Mouse (Mus musculus): ENCODE measurements around the gene Gm20390. TPM values are rescaled to one million over a fixed set of nuclear protein-coding genes. Genes with fewer than 3 reads are reported as not detected.

The Gm20390 gene
- polyA plus RNA-seq, 1 experiment from 2014 or later, result 441 TPM

DNA sequence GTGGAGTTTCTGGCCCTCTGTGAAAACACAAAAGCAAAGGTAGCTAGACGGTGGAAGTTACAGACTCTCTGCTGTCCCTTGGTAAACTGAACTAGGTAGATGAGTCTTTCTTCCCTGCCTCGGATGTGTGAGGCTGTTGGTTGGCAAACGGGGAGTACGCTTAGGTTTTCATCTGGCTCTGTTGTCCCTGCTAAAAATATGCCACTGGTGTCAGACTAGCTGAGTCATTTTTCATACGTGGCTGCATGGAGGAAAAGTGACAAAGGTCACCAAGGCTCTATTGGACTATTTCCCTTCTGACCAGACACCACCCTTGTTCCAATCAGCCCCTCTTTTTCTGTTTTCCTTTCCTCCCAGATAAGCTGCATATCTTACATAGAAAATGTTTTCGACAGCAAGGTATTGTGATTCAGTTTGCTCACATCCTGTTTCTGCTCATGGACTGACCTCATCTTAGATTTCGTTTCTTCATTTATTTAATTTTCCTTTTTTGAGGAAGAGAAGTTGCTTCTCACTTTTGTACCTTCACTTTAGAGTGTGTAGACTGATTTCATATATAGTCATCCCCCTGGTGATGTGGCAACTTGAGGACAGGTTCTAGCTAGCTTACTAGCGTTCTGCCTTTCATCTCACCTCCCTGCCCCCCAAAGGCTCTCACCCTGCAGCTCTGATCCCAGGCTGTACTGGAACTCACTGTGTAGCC lies 19.7 kb upstream of the Gm20390 start:
- peak overlapping the region; percentile 28; the same call in 1 of the 2 replicates for H3K27ac ChIP-seq
- no peaks in the 10 kb centered on the region for H3K27me3 ChIP-seq
- no peak overlapping the region for H3K4me2 ChIP-seq
- H3K9me3 ChIP-seq, result no peaks in the 10 kb centered on the region
- no peaks in the 10 kb centered on the region for H3K36me3 ChIP-seq
- WGBS, result 73% methylated on average over 8 of the region's 8 CpGs
- ATAC-seq (ENCODE audit: insufficient number of reproducible peaks, insufficient read depth, low FRiP score, low TSS enrichment, low read depth), result no peak
- no peak overlapping the region for H3K4me3 ChIP-seq
- H3K9ac ChIP-seq, result no peak overlapping the region
- no peaks in the 10 kb centered on the region for H3K4me1 ChIP-seq

GRCm38 (mm10) chr11:93987026-93987425 lies 18.9 kb upstream of the Gm20390 start:
- H3K4me1 ChIP-seq, result no peaks in the 10 kb centered on the region
- WGBS, result 82% methylated on average over 4 of the region's 4 CpGs
- H3K9ac ChIP-seq, result no peak overlapping the region
- ATAC-seq (ENCODE audit: insufficient number of reproducible peaks, insufficient read depth, low FRiP score, low TSS enrichment, low read depth), result no peak
- no peaks in the 10 kb centered on the region for H3K27me3 ChIP-seq
- no peak overlapping the region for H3K4me3 ChIP-seq
- no peaks in the 10 kb centered on the region for H3K9me3 ChIP-seq
- no peaks in the 10 kb centered on the region for H3K36me3 ChIP-seq
- no peak overlapping the region for H3K4me2 ChIP-seq
- H3K27ac ChIP-seq, result no peak overlapping the region

- no peak for ATAC-seq (ENCODE audit: insufficient number of reproducible peaks, insufficient read depth, low FRiP score, low TSS enrichment, low read depth)
- H3K9ac ChIP-seq, result no peak overlapping the region
- H3K4me3 ChIP-seq, result no peak overlapping the region
- no peaks in the 10 kb centered on the region for H3K4me1 ChIP-seq
- H3K27ac ChIP-seq, result no peak overlapping the region
- H3K27me3 ChIP-seq, result no peaks in the 10 kb centered on the region
- no peaks in the 10 kb centered on the region for H3K9me3 ChIP-seq
- no peaks in the 10 kb centered on the region for H3K36me3 ChIP-seq
- no peak overlapping the region for H3K4me2 ChIP-seq
Observed at GRCm38 (mm10) chr11:93986298-93986697, 18.2 kb upstream of the Gm20390 start.

DNA sequence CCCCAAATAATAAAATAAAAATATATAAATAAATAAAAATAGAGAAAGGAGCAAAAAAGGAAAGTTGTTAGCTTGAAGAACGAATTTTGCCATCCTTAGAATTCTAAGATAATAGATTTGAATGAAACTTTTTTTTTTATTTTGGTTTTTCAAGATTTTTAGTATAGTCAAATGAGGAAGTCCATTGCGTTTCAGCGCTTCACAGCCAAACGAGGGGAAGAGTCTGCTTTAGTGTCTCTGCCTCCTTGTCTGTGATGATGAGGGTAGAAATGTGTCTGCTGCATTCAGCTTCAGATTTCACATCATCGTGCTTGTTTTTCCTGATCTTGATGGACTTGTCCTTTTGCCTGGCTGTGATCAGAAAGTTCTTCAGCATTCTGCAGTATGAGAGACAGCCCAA lies 17.2 kb upstream of the Gm20390 start:
- no peak for ATAC-seq (ENCODE audit: insufficient number of reproducible peaks, insufficient read depth, low FRiP score, low TSS enrichment, low read depth)
- H3K27ac ChIP-seq, result no peak overlapping the region
- H3K36me3 ChIP-seq, result no peaks in the 10 kb centered on the region
- no peaks in the 10 kb centered on the region for H3K27me3 ChIP-seq
- H3K4me2 ChIP-seq, result no peak overlapping the region
- 85% methylated on average over 5 of the region's 5 CpGs for WGBS
- no peak overlapping the region for H3K9ac ChIP-seq
- H3K4me1 ChIP-seq, result no peaks in the 10 kb centered on the region
- no peak overlapping the region for H3K4me3 ChIP-seq
- no peaks in the 10 kb centered on the region for H3K9me3 ChIP-seq

DNA sequence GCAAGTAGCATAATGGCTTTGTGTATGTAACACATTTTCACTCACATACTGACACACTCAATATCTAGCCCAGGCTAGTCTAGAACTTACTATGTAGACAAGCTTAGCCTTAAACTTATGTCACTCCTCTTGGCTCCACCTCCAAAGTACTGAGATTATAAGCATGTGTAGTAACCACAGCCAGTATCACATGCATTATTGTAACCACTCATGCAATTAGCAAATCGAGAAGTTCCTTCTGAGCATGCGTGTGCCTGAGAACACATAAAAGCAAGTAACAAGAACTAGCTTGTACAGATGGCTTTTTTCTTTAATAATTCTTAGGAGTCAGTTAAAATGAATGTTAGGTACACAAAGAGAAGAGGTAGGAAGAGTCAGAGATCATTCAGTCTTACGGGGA lies 16.5 kb upstream of the Gm20390 start:
- no peak for ATAC-seq (ENCODE audit: insufficient number of reproducible peaks, insufficient read depth, low FRiP score, low TSS enrichment, low read depth)
- H3K4me2 ChIP-seq, result no peak overlapping the region
- H3K4me3 ChIP-seq, result no peak overlapping the region
- H3K9me3 ChIP-seq, result no peaks in the 10 kb centered on the region
- H3K27me3 ChIP-seq, result no peaks in the 10 kb centered on the region
- H3K27ac ChIP-seq, result no peak overlapping the region
- no peaks in the 10 kb centered on the region for H3K36me3 ChIP-seq
- 77% methylated on average over 3 of the region's 3 CpGs for WGBS
- no peaks in the 10 kb centered on the region for H3K4me1 ChIP-seq
- H3K9ac ChIP-seq, result no peak overlapping the region

GRCm38 (mm10) chr11:93979502-93980049 lies 11.5 kb upstream of the Gm20390 start:
- H3K9me3 ChIP-seq, result no peaks in the 10 kb centered on the region
- no peak for ATAC-seq (ENCODE audit: insufficient number of reproducible peaks, insufficient read depth, low FRiP score, low TSS enrichment, low read depth)
- H3K9ac ChIP-seq, result no peak overlapping the region
- no peaks in the 10 kb centered on the region for H3K4me1 ChIP-seq
- no peak overlapping the region for H3K4me2 ChIP-seq
- no peak overlapping the region for H3K4me3 ChIP-seq
- H3K27ac ChIP-seq, result no peak overlapping the region
- 57% methylated on average over 6 of the region's 6 CpGs for WGBS
- no peaks in the 10 kb centered on the region for H3K27me3 ChIP-seq
- no peaks in the 10 kb centered on the region for H3K36me3 ChIP-seq

DNA sequence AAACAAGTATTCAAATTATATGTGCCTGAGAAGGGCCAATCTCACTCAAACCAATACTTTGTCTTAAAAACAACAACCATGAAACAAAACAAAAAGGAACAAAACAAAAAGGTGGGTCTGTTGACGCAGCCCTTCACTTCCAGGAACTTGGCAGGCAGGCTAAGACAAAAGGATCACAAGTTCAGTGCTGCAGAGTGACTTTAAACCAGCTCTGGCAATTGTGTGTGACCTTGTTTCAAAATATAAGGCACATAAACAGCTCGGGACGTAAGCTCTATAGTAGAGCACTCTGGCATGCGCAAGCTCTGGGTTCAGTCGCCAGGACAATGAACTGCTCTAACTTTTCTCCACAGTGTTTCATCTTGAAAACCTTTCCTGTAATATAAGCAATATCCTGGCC lies 4.9 kb upstream of the Gm20390 start:
- H3K4me2 ChIP-seq, result no peak overlapping the region
- H3K36me3 ChIP-seq, result no peaks in the 10 kb centered on the region
- H3K9me3 ChIP-seq, result no peaks in the 10 kb centered on the region
- WGBS, result 90% methylated on average over 5 of the region's 5 CpGs
- no peak overlapping the region for H3K27ac ChIP-seq
- no peak overlapping the region for H3K9ac ChIP-seq
- no peak for ATAC-seq (ENCODE audit: insufficient number of reproducible peaks, insufficient read depth, low FRiP score, low TSS enrichment, low read depth)
- H3K27me3 ChIP-seq, result no peaks in the 10 kb centered on the region
- no peak overlapping the region for H3K4me3 ChIP-seq
- peaks cover 6% of the 10 kb centered on the region; the same call in 1 of the 2 replicates for H3K4me1 ChIP-seq

- H3K27me3 ChIP-seq, result no peaks in the 10 kb centered on the region
- H3K9me3 ChIP-seq, result no peaks in the 10 kb centered on the region
Observed at GRCm38 (mm10) chr11:93969799-93970198, 1.7 kb upstream of the Gm20390 start.

GRCm38 (mm10) chr11:93969171-93969570 lies 1.1 kb upstream of the Gm20390 start:
- H3K36me3 ChIP-seq, result peaks cover 17% of the 10 kb centered on the region
- 0 out of 2 replicates have a peak overlapping the region, but pooled peaks have one; percentile 86 for H3K4me3 ChIP-seq
- H3K9me3 ChIP-seq, result no peaks in the 10 kb centered on the region
- no peak overlapping the region for H3K27ac ChIP-seq
- WGBS, result 92% methylated on average over 6 of the region's 6 CpGs
- no peak overlapping the region for H3K9ac ChIP-seq
- no peaks in the 10 kb centered on the region for H3K27me3 ChIP-seq
- H3K4me1 ChIP-seq, result peaks cover 13% of the 10 kb centered on the region
- no peak for ATAC-seq (ENCODE audit: insufficient number of reproducible peaks, insufficient read depth, low FRiP score, low TSS enrichment, low read depth)
- peak overlapping the region; percentile 79 for H3K4me2 ChIP-seq

More at GRCm38 (mm10) chr11:93969799-93970198, 1.7 kb upstream of the Gm20390 start:
- WGBS, result 73% methylated on average over 1 of the region's 1 CpGs
- ATAC-seq (ENCODE audit: insufficient number of reproducible peaks, insufficient read depth, low FRiP score, low TSS enrichment, low read depth), result no peak
- Histone ChIP-seq H3K36me3 (peaks cover 11% of the 10 kb centered on the region), H3K9ac (no peak overlapping the region), H3K27ac (no peak overlapping the region), H3K4me3 (no peak overlapping the region), H3K4me1 (peaks cover 11% of the 10 kb centered on the region), H3K4me2 (no peak overlapping the region)

- Histone ChIP-seq H3K9ac (0 out of 2 replicates have a peak overlapping the region, but pooled peaks have one; percentile 57), H3K27me3 (no peaks in the 10 kb centered on the region), H3K27ac (peak overlapping the region; percentile 34; the same call in 1 of the 2 replicates), H3K4me2 (peak overlapping the region; percentile 79), H3K9me3 (no peaks in the 10 kb centered on the region), H3K36me3 (peaks cover 21% of the 10 kb centered on the region), H3K4me3 (peak overlapping the region; percentile 86), H3K4me1 (peaks cover 15% of the 10 kb centered on the region)
- 42% methylated on average over 6 of the region's 6 CpGs for WGBS
- ATAC-seq (ENCODE audit: insufficient number of reproducible peaks, insufficient read depth, low FRiP score, low TSS enrichment, low read depth), result no peak
Observed at GRCm38 (mm10) chr11:93968848-93969128, 695 bp upstream of the Gm20390 start.

- no peak for ATAC-seq (ENCODE audit: insufficient number of reproducible peaks, insufficient read depth, low FRiP score, low TSS enrichment, low read depth)
- no peaks in the 10 kb centered on the region for H3K9me3 ChIP-seq
- H3K27ac ChIP-seq, result peak overlapping the region; percentile 78
- peak overlapping the region; percentile 79 for H3K4me2 ChIP-seq
- H3K36me3 ChIP-seq, result peaks cover 34% of the 10 kb centered on the region
- peak overlapping the region; percentile 86 for H3K4me3 ChIP-seq
- 1% methylated on average over 11 of the region's 11 CpGs for WGBS
- peak overlapping the region; percentile 79 for H3K9ac ChIP-seq
- H3K27me3 ChIP-seq, result no peaks in the 10 kb centered on the region
- H3K4me1 ChIP-seq, result peaks cover 15% of the 10 kb centered on the region
Observed at GRCm38 (mm10) chr11:93967381-93967780, 712 bp downstream of the Gm20390 start.

GRCm38 (mm10) chr11:93965391-93965790 lies 2.7 kb downstream of the Gm20390 start:
- Histone ChIP-seq H3K9me3 (no peaks in the 10 kb centered on the region), H3K27ac (no peak overlapping the region), H3K4me2 (no peak overlapping the region), H3K9ac (no peak overlapping the region), H3K4me3 (no peak overlapping the region), H3K27me3 (no peaks in the 10 kb centered on the region), H3K36me3 (peaks cover 52% of the 10 kb centered on the region), H3K4me1 (peaks cover 15% of the 10 kb centered on the region)
- WGBS, result 88% methylated on average over 6 of the region's 6 CpGs
- ATAC-seq (ENCODE audit: insufficient number of reproducible peaks, insufficient read depth, low FRiP score, low TSS enrichment, low read depth), result no peak

Measured in embryonic facial prominence, embryonic 13.5 days (tissue).